Mouse (Mus musculus): Measurements from ENCODE around the gene Pdgfra. TPM values are rescaled to one million over a fixed set of nuclear protein-coding genes. Genes with fewer than 3 reads are reported as not detected.

Gene Pdgfra
- total RNA-seq (2014; fragmentation: Nextera tagmentation), result not detected in 2 replicates
- total RNA-seq (2017), result not detected in 2 replicates

- ATAC-seq (replicated peaks; ENCODE audit: low FRiP score, low TSS enrichment, poor library complexity, severe bottlenecking), result no peak
These were observed at the start of gene Pdgfra for GRCm38 (mm10) chr5:75152021-75152425. Gene Pdgfra (plus strand): TSS chr5:75152292.

GRCm38 (mm10) chr5:75106511-75106910 lies 45.6 kb upstream of the Pdgfra start:
- no peak for ATAC-seq (replicated peaks; ENCODE audit: low FRiP score, low TSS enrichment, poor library complexity, severe bottlenecking)

- ATAC-seq (replicated peaks; ENCODE audit: low FRiP score, low TSS enrichment, poor library complexity, severe bottlenecking), result no peak
These were observed 42.7 kb upstream of the Pdgfra start for GRCm38 (mm10) chr5:75109368-75109767.

GRCm38 (mm10) chr5:75111781-75112180 lies 40.3 kb upstream of the Pdgfra start:
- ATAC-seq (replicated peaks; ENCODE audit: low FRiP score, low TSS enrichment, poor library complexity, severe bottlenecking), result no peak

- ATAC-seq (replicated peaks; ENCODE audit: low FRiP score, low TSS enrichment, poor library complexity, severe bottlenecking), result no peak; the same call in 1 of the 2 replicates
These were observed 33.3 kb upstream of the Pdgfra start for GRCm38 (mm10) chr5:75118840-75119239.

GRCm38 (mm10) chr5:75121646-75122045 lies 30.4 kb upstream of the Pdgfra start:
- ATAC-seq (replicated peaks; ENCODE audit: low FRiP score, low TSS enrichment, poor library complexity, severe bottlenecking), result no peak

- ATAC-seq (replicated peaks; ENCODE audit: low FRiP score, low TSS enrichment, poor library complexity, severe bottlenecking), result no peak
These were observed 17.4 kb upstream of the Pdgfra start for GRCm38 (mm10) chr5:75134681-75135080.

GRCm38 (mm10) chr5:75143092-75143491 lies 9.0 kb upstream of the Pdgfra start:
- ATAC-seq (replicated peaks; ENCODE audit: low FRiP score, low TSS enrichment, poor library complexity, severe bottlenecking), result peak; percentile 52; the same call in 1 of the 2 replicates

- ATAC-seq (replicated peaks; ENCODE audit: low FRiP score, low TSS enrichment, poor library complexity, severe bottlenecking), result no peak
These were observed 8.3 kb upstream of the Pdgfra start for GRCm38 (mm10) chr5:75143767-75144166.

GRCm38 (mm10) chr5:75145341-75145740 lies 6.8 kb upstream of the Pdgfra start:
- no peak for ATAC-seq (replicated peaks; ENCODE audit: low FRiP score, low TSS enrichment, poor library complexity, severe bottlenecking)

- no peak for ATAC-seq (replicated peaks; ENCODE audit: low FRiP score, low TSS enrichment, poor library complexity, severe bottlenecking)
These were observed 5.6 kb upstream of the Pdgfra start for GRCm38 (mm10) chr5:75146469-75146868.

GRCm38 (mm10) chr5:75148343-75149127 lies 3.6 kb upstream of the Pdgfra start:
- ATAC-seq (replicated peaks; ENCODE audit: low FRiP score, low TSS enrichment, poor library complexity, severe bottlenecking), result no peak

- ATAC-seq (replicated peaks; ENCODE audit: low FRiP score, low TSS enrichment, poor library complexity, severe bottlenecking), result no peak
These were observed 2.7 kb upstream of the Pdgfra start for GRCm38 (mm10) chr5:75149380-75149779.

- ATAC-seq (replicated peaks; ENCODE audit: low FRiP score, low TSS enrichment, poor library complexity, severe bottlenecking), result no peak
These were observed 2.2 kb upstream of the Pdgfra start for GRCm38 (mm10) chr5:75149880-75150279.

GRCm38 (mm10) chr5:75150341-75150981 lies 1.6 kb upstream of the Pdgfra start:
- ATAC-seq (replicated peaks; ENCODE audit: low FRiP score, low TSS enrichment, poor library complexity, severe bottlenecking), result no peak

GRCm38 (mm10) chr5:75151146-75151900 lies 769 bp upstream of the Pdgfra start:
- ATAC-seq (replicated peaks; ENCODE audit: low FRiP score, low TSS enrichment, poor library complexity, severe bottlenecking), result no peak

- no peak for ATAC-seq (replicated peaks; ENCODE audit: low FRiP score, low TSS enrichment, poor library complexity, severe bottlenecking)
These were observed 916 bp downstream of the Pdgfra start for GRCm38 (mm10) chr5:75152791-75153625.

- no peak for ATAC-seq (replicated peaks; ENCODE audit: low FRiP score, low TSS enrichment, poor library complexity, severe bottlenecking)
These were observed 1.5 kb downstream of the Pdgfra start for GRCm38 (mm10) chr5:75153626-75153960.

- ATAC-seq (replicated peaks; ENCODE audit: low FRiP score, low TSS enrichment, poor library complexity, severe bottlenecking), result no peak
These were observed 2.0 kb downstream of the Pdgfra start for GRCm38 (mm10) chr5:75153961-75154620.

Data from megakaryocyte-erythroid progenitor cell, adult 5-6 weeks (primary cell).